Mouse (Mus musculus) thymus, adult 2 months (tissue): Measurements from ENCODE around the gene Hsd11b1. TPM values are rescaled to one million over a fixed set of nuclear protein-coding genes. Genes with fewer than 3 reads are reported as not detected.

Source experiments
- DNase-seq: peaks from one replicate; pipeline ENCODE4 v3.0.0; 2021
- H3K27ac ChIP-seq: fragments of 200-500 bp; 2 replicates; pipeline ENCODE4 v1.5.1; 2012; ENCODE audit warnings: low read length, control low read depth; ENCODE audit not compliant: control insufficient read depth, insufficient read depth
- H3K27me3 ChIP-seq: fragments of 200-500 bp; 2 replicates; pipeline ENCODE4 v1.6.1; 2012; ENCODE audit warnings: mild to moderate bottlenecking, low read length, moderate library complexity, mixed read lengths; ENCODE audit not compliant: control insufficient read depth, insufficient read depth
- H3K36me3 ChIP-seq: fragments of 200-500 bp; 2 replicates; pipeline ENCODE4 v1.6.1; 2012; ENCODE audit warnings: mild to moderate bottlenecking, low read length, moderate library complexity; ENCODE audit not compliant: control insufficient read depth, insufficient read depth
- H3K4me1 ChIP-seq: fragments of 200-500 bp; replicated peaks from 2 replicates; pipeline ENCODE4 v1.6.1; 2012; ENCODE audit warnings: low read length; ENCODE audit not compliant: control insufficient read depth, insufficient read depth
- H3K4me3 ChIP-seq: fragments of 200-500 bp; 2 replicates; pipeline ENCODE4 v1.5.1; 2012; ENCODE audit warnings: mild to moderate bottlenecking, low read length, control low read depth, moderate library complexity; ENCODE audit not compliant: control insufficient read depth, insufficient read depth
- CTCF ChIP-seq: fragments of 200-500 bp; IDR thresholded peaks from 2 replicates; pipeline ENCODE4 v1.5.1; 2012; ENCODE audit warnings: mild to moderate bottlenecking, control low read depth, low read length, moderate library complexity, borderline replicate concordance; ENCODE audit not compliant: control insufficient read depth, poor library complexity, insufficient read depth; ENCODE audit errors: extremely low read depth
- POLR2A ChIP-seq: fragments of 200-500 bp; IDR thresholded peaks from 2 replicates; pipeline ENCODE4 v1.6.1; 2012; ENCODE audit warnings: mild to moderate bottlenecking, low read length, control low read depth, moderate library complexity; ENCODE audit not compliant: control insufficient read depth, poor library complexity, insufficient read depth; ENCODE audit errors: extremely low read depth
- WGBS: fragments of 180-500 bp; shearing (Covaris S2); methylation state at CpG from one replicate; pipeline ENCODE4 v1.1.7; 2018; 5-methylcytosine and 5-hydroxymethylcytosine counted together
- polyA plus RNA-seq: library from polyadenylated mRNA; depleted of rRNA; stranded (reverse); fragments of >200 nt; gene quantifications from 2 replicates; pipeline ENCODE4 v1.2.3, GENCODE M21; 2012

Gene Hsd11b1
- polyA plus RNA-seq, 1 experiment, result 59.6 TPM

DNA sequence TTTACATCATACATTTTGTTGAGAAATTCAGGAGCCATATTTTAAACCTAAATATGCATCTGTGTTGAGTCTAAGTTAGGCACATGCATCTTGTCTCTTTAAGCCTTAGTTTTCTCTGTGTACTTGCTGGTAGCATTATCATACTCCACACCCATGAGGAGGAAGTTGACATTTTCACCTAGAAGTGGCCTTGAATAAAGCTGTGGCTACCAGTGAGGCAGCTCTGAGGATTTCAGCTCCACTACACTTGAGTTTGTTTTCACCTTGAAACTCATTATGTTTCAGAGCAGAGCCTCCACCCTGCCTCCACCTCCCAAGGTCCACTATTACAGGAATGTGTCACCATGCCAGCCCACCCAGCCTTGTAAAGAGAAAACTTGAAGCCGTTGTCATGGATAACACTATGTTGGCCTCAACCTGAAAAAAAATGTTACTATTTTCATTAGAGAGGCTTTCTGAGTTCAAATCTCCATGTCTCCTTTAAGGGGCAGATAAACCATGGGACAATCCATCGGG is 29.7 kb downstream of the Hsd11b1 start:
- H3K36me3 ChIP-seq, result peaks cover 4% of the 10 kb centered on the region
- H3K27me3 ChIP-seq, result no peaks in the 10 kb centered on the region
- WGBS, result 97% methylated on average over 2 of the region's 2 CpGs
- DNase-seq, result no peak
- no peak overlapping the region for H3K27ac ChIP-seq
- TF ChIP-seq POLR2A, result no peak
- no peak for TF ChIP-seq CTCF
- H3K4me3 ChIP-seq, result no peak overlapping the region
- peaks cover 8% of the 10 kb centered on the region for H3K4me1 ChIP-seq

DNA sequence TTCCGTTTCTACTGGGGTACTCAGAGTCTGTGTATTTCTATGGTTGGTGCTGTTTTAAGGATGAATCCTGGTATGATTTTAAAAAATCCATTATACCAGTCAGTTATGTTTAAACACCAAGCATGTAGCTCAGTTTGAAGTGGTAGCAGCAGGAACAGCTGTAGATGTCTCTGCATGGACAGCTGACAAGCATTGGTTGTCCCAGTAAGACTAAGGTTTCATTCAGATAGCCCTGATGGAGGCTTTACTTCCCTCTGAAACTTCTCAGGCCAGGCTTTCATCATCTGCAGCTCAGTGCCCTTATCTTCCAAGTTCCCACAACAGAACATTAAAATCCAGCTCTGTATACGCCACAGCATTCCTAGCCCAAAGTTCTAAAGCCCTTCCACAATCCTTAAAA is 31.1 kb downstream of the Hsd11b1 start:
- DNase-seq, result no peak
- Histone ChIP-seq H3K4me1 (peaks cover 8% of the 10 kb centered on the region), H3K4me3 (no peak overlapping the region), H3K27me3 (no peaks in the 10 kb centered on the region), H3K27ac (no peak overlapping the region), H3K36me3 (peaks cover 3% of the 10 kb centered on the region; the same call in 1 of the 2 replicates)
- 96% methylated on average over 2 of the region's 2 CpGs for WGBS
- TF ChIP-seq CTCF, result no peak
- no peak for TF ChIP-seq POLR2A

DNA sequence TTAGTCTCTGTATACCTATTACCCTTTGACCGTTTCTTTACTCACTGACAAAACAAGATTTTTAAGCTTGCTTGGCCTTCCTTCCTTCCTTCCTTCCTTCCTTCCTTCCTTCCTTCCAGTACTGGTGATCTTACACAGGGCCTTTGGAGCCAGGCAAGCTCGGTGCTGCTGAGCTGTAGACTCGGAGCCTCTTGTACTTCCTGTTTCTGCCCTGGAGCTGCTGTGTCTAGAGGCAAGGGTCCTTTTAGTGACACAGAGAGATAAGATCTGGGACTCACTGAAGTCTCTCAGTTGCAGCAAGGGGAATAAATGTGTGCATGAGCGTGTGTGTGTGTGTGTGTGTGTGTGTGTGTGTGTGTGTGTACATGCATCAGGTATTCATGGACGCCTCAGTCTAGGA is 32.9 kb downstream of the Hsd11b1 start:
- Histone ChIP-seq H3K4me3 (no peak overlapping the region), H3K27ac (no peak overlapping the region), H3K27me3 (no peaks in the 10 kb centered on the region), H3K4me1 (peaks cover 10% of the 10 kb centered on the region), H3K36me3 (peaks cover 3% of the 10 kb centered on the region; the same call in 1 of the 2 replicates)
- WGBS, result 17% methylated on average over 5 of the region's 5 CpGs
- no peak for DNase-seq
- no peak for TF ChIP-seq POLR2A
- TF ChIP-seq CTCF, result no peak

DNA sequence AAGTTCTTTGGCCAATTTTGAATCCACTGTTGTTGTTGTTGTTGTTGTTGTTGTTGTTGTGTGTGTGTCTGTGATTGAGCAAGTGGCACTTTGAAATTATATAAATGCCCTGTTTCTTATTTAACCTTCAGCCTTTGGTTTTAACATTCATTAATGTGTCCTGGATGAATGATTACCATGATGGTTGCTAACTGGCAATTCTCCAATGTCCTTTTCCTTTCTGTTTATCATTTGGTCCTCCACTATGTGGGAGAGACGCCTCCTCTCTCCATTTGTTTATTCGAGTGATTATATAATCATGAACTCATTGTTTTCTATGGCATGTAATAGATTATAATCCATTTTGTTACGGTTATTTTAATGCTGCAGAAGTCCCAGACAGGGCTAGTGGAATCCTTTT is 33.3 kb downstream of the Hsd11b1 start:
- no peaks in the 10 kb centered on the region for H3K27me3 ChIP-seq
- no peak overlapping the region for H3K4me3 ChIP-seq
- WGBS, result 76% methylated on average over 3 of the region's 3 CpGs
- peaks cover 3% of the 10 kb centered on the region; the same call in 1 of the 2 replicates for H3K36me3 ChIP-seq
- peaks cover 10% of the 10 kb centered on the region for H3K4me1 ChIP-seq
- no peak for DNase-seq
- H3K27ac ChIP-seq, result no peak overlapping the region
- no peak for TF ChIP-seq POLR2A
- no peak for TF ChIP-seq CTCF

DNA sequence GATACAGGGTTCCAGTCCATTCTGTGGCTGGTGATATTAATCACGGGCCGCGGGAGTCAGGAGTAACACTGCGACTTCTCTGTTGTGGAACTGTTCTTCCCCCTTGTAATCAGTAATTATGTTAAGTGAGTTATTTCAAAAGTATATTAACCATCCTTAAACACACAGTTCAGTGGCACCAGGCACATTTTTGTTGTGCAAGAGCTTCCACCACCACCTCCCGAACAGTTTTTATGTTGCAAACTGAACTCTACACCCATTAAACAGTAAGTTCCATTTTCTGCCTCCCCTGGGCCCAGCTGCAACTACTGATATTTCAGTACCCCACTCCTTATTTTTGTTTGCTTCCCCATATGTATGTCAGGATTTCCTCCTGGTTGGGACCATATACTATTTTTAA is 34.3 kb downstream of the Hsd11b1 start:
- Histone ChIP-seq H3K36me3 (peaks cover 3% of the 10 kb centered on the region; the same call in 1 of the 2 replicates), H3K27me3 (no peaks in the 10 kb centered on the region), H3K4me1 (peaks cover 10% of the 10 kb centered on the region), H3K27ac (no peak overlapping the region), H3K4me3 (no peak overlapping the region)
- WGBS, result 98% methylated on average over 5 of the region's 5 CpGs
- TF ChIP-seq CTCF (no peak), POLR2A (no peak)
- DNase-seq, result no peak

DNA sequence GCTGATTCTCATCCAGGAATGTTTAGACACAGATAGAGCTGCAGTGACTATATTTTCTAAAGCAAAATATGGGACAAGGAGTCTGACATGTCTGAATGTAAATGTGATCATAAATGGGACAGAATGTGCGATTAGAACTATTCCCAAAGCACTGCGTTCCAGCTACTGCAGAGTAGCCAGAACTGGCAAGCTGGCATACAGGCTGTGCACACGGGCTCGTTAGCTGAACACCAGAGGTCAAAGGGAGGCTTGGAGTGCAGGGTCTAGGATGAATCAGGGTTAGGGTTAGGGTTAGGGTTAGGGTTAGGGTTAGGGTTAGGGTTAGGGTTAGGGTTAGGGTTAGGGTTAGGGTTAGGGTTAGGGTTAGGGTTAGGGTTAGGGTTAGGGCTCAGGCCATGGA is 36.3 kb downstream of the Hsd11b1 start:
- over 99% methylated on average over 4 of the region's 4 CpGs for WGBS
- H3K27ac ChIP-seq, result no peak overlapping the region
- DNase-seq, result no peak
- no peaks in the 10 kb centered on the region for H3K27me3 ChIP-seq
- no peak for TF ChIP-seq POLR2A
- no peak for TF ChIP-seq CTCF
- H3K4me3 ChIP-seq, result no peak overlapping the region
- H3K4me1 ChIP-seq, result peaks cover 10% of the 10 kb centered on the region
- H3K36me3 ChIP-seq, result peaks cover 3% of the 10 kb centered on the region; the same call in 1 of the 2 replicates

DNA sequence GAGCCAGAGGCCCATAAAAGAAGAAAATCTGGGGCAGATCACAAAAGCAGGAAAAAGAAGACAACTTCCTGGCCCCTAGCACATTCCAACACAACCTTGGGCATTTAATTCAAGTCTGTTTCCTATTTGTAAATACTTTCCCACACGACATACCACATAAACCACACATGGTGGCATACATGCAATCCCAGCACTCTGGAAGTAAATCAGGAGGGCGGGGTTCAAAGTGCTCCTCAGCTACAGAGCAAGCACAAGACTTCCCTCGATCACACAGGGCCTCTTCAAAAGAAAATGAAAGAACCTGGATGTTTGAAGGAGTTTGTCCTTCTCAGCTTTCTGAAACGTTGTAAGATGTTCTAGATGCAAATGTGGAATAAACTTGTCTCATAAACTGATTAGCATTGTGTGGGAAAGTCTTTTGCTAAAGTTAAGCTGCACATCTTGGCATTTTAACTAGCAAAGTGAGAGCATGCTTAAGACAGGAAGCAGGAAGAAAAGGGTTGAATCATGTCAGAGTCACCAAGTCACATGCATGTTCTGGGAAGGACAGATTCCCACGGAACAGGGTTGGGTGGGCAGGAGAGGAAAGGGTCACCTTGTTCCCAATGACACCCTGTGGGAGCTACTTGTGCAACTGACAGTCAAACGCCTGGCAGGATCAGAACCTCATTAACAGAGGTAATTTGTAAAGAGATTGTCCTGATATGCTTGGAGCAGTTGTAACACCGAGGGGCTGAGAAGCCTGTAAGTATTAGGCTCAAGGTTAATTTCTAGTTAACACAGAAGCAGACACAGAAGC is 37.0 kb downstream of the Hsd11b1 start:
- Histone ChIP-seq H3K36me3 (peaks cover 3% of the 10 kb centered on the region; the same call in 1 of the 2 replicates), H3K27ac (no peak overlapping the region), H3K27me3 (no peaks in the 10 kb centered on the region), H3K4me1 (peaks cover 10% of the 10 kb centered on the region), H3K4me3 (no peak overlapping the region)
- TF ChIP-seq CTCF (no peak), POLR2A (no peak)
- DNase-seq, result no peak
- 49% methylated on average over 7 of the region's 7 CpGs for WGBS
